Mouse (Mus musculus): ENCODE measurements at regions not wholly inside any gene's neighbourhood (a gene's known extent, or its start where the extent isn't known, plus 50 kb on each side); places are given as distances from the start of the nearest gene placed in this dataset.

DNA sequence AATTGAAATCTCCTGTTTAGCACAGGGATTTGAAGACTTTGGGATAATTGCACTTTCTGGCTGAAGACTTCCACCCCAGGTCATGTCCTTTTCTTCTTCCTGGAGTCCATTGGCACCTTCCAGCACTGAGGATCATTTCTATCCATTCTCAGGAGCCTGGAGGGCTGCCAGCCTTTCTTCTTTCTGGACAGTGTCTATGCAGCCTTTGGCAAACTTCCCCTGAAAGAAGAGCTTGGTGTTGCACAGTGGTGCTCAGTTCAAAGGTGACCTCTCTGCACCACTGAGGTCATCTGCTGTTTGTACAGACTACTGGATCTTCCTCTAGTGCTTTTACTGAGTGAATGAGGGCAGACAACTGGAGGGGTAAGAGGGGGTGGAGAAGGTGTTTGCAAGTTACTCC lies 249.8 kb downstream of the Dmrt2 start:
- no peak for TF ChIP-seq CTCF (IDR thresholded peaks at IDR 0.05; ENCODE audit: low read depth)
- TF ChIP-seq EP300 (IDR thresholded peaks at IDR 0.05; ENCODE audit: low read depth) = no peak

Data from heart, postnatal 0 days (tissue).